Mouse (Mus musculus) heart, embryonic 10.5 days (tissue): ENCODE data around the gene Klhl3. TPM values are rescaled to one million over a fixed set of nuclear protein-coding genes. Genes with fewer than 3 reads are reported as not detected.

Experiments
- DNase-seq: peaks from one replicate; pipeline ENCODE4 v3.0.0-alpha.2; 2017; ENCODE audit warnings: low spot score
- H3K27ac ChIP-seq: fragments of 300-500 bp; sonication (generic); 2 replicates; pipeline ENCODE4 v1.5.1; 2016; ENCODE audit warnings: mild to moderate bottlenecking
- H3K27me3 ChIP-seq: fragments of 300-500 bp; sonication (generic); 2 replicates; pipeline ENCODE4 v1.6.1; 2016; ENCODE audit warnings: mild to moderate bottlenecking; ENCODE audit not compliant: poor library complexity, insufficient read depth, severe bottlenecking
- H3K36me3 ChIP-seq: fragments of 300-500 bp; sonication (generic); 2 replicates; pipeline ENCODE4 v1.6.1; 2016; ENCODE audit warnings: mild to moderate bottlenecking, moderate library complexity
- H3K4me1 ChIP-seq: fragments of 300-500 bp; sonication (generic); 2 replicates; pipeline ENCODE4 v1.6.1; 2016; ENCODE audit warnings: mild to moderate bottlenecking
- H3K4me3 ChIP-seq: fragments of 300-500 bp; sonication (generic); 2 replicates; pipeline ENCODE4 v1.5.1; 2016; ENCODE audit warnings: mild to moderate bottlenecking, moderate library complexity
- H3K9me3 ChIP-seq: fragments of 300-500 bp; sonication (generic); 2 replicates; pipeline ENCODE4 v1.6.1; 2016; ENCODE audit warnings: mild to moderate bottlenecking, moderate library complexity
- WGBS: fragments of 180-500 bp; shearing (Covaris S2); methylation state at CpG from one replicate; pipeline ENCODE4 v1.1.7; 2016; 5-methylcytosine and 5-hydroxymethylcytosine counted together
- polyA plus RNA-seq: library from polyadenylated mRNA; unstranded; fragments of >200 nt; fragmentation: Nextera tagmentation; extraction: Ambion mirVana; gene quantifications from 2 replicates; pipeline ENCODE4 v1.2.1, GENCODE M21; 2016

The Klhl3 gene
- polyA plus RNA-seq, 1 experiment from 2014 or later, result 2.5 TPM

- 0 out of 2 replicates have a peak, but pooled peaks cover 3% of the 10 kb centered on the region for H3K9me3 ChIP-seq
- no peak for DNase-seq
- no peaks in the 10 kb centered on the region for H3K27me3 ChIP-seq
- WGBS, result 50% methylated on average over 7 of the region's 7 CpGs
- H3K4me1 ChIP-seq, result no peaks in the 10 kb centered on the region
- no peak overlapping the region for H3K27ac ChIP-seq
- peaks cover 5% of the 10 kb centered on the region; the same call in 1 of the 2 replicates for H3K36me3 ChIP-seq
- no peak overlapping the region for H3K4me3 ChIP-seq
Measured at GRCm38 (mm10) chr13:58051251-58051650, 62.1 kb downstream of the Klhl3 start.

DNA sequence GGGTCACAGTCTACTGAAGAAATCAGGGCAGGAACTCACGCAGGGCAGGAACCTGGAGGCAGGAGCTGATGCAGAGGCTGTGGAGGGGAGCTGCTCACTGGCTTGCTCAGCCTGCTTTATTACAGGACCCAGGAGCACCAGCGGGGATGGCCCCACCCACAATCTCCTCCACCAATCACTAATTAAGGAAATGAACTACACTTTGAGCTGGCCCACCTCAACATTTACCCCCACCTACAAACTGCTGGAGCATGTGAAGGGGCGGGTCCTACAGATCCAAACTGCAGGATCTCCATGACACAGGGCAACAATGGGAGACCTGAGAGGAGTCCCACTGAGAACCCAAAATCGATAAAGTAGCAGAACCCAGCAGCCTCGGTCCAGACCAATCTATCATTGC, 64.3 kb downstream of the Klhl3 start:
- Histone ChIP-seq H3K4me1 (no peaks in the 10 kb centered on the region), H3K27me3 (no peaks in the 10 kb centered on the region), H3K36me3 (peaks cover 8% of the 10 kb centered on the region; the same call in 1 of the 2 replicates), H3K4me3 (no peak overlapping the region), H3K9me3 (0 out of 2 replicates have a peak, but pooled peaks cover 3% of the 10 kb centered on the region), H3K27ac (no peak overlapping the region)
- no peak for DNase-seq
- WGBS, result 71% methylated on average over 5 of the region's 5 CpGs

GRCm38 (mm10) chr13:58048076-58048475, 65.3 kb downstream of the Klhl3 start:
- DNase-seq, result no peak
- Histone ChIP-seq H3K4me1 (no peaks in the 10 kb centered on the region), H3K4me3 (no peak overlapping the region), H3K9me3 (0 out of 2 replicates have a peak, but pooled peaks cover 3% of the 10 kb centered on the region), H3K36me3 (peaks cover 8% of the 10 kb centered on the region; the same call in 1 of the 2 replicates), H3K27me3 (no peaks in the 10 kb centered on the region), H3K27ac (no peak overlapping the region)
- 73% methylated on average over 3 of the region's 3 CpGs for WGBS

DNA sequence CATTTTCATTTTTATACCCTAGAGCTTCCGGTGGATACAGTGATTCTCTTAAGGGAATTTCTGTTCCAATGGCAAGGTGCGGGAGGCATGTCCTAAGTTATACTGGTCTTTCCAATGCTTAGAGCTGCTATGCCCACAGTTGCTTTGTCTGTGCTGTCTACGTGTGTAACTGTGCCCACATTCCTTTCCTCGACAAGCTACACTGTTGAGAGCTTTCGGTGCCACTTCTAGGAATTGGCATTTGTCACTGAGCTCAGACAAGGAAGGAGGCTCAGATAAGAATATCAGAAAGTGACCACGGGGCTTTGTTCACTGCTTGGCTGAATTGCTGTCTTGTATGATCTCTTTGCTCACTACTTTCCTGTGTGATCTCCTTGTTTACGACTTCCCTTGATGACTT, 67.2 kb downstream of the Klhl3 start:
- no peak for DNase-seq
- Histone ChIP-seq H3K4me3 (no peak overlapping the region), H3K36me3 (peaks cover 8% of the 10 kb centered on the region; the same call in 1 of the 2 replicates), H3K27me3 (no peaks in the 10 kb centered on the region), H3K4me1 (no peaks in the 10 kb centered on the region), H3K9me3 (0 out of 2 replicates have a peak, but pooled peaks cover 3% of the 10 kb centered on the region), H3K27ac (no peak overlapping the region)
- 76% methylated on average over 7 of the region's 7 CpGs for WGBS

GRCm38 (mm10) chr13:58045278-58045677, 68.1 kb downstream of the Klhl3 start:
- no peaks in the 10 kb centered on the region for H3K27me3 ChIP-seq
- WGBS, result 49% methylated on average over 4 of the region's 4 CpGs

GRCm38 (mm10) chr13:58043278-58043677, 70.1 kb downstream of the Klhl3 start:
- peaks cover 8% of the 10 kb centered on the region; the same call in 1 of the 2 replicates for H3K36me3 ChIP-seq
- 89% methylated on average over 8 of the region's 8 CpGs for WGBS
- no peak for DNase-seq
- no peaks in the 10 kb centered on the region for H3K27me3 ChIP-seq
- 0 out of 2 replicates have a peak, but pooled peaks cover 3% of the 10 kb centered on the region for H3K9me3 ChIP-seq
- H3K27ac ChIP-seq, result no peak overlapping the region
- H3K4me3 ChIP-seq, result no peak overlapping the region
- H3K4me1 ChIP-seq, result 0 out of 2 replicates have a peak, but pooled peaks cover 4% of the 10 kb centered on the region

More at GRCm38 (mm10) chr13:58045278-58045677, 68.1 kb downstream of the Klhl3 start:
- no peak for DNase-seq
- H3K27ac ChIP-seq, result no peak overlapping the region
- H3K4me3 ChIP-seq, result no peak overlapping the region
- H3K36me3 ChIP-seq, result peaks cover 8% of the 10 kb centered on the region; the same call in 1 of the 2 replicates
- H3K4me1 ChIP-seq, result no peaks in the 10 kb centered on the region
- H3K9me3 ChIP-seq, result 0 out of 2 replicates have a peak, but pooled peaks cover 3% of the 10 kb centered on the region

DNA sequence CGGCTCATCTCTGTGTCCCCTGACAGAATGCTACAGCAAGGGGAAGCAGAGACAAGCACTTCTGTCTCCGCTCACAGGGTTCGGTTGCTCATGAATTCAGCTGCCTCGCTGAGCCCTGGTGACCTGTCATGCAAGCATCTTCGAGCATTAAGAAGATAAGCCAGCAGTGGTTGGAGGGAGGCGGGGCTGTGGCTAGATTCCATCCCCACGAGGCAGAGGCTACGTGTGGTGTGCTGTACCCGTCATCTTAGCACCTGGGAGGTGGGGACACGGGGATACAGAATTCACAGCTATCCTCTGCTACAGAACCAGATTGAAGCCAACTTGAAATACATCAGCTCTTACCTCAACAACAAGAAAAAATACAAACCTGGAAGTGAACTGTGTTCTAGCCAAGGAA, 73.3 kb downstream of the Klhl3 start:
- Histone ChIP-seq H3K36me3 (peaks cover 2% of the 10 kb centered on the region; the same call in 1 of the 2 replicates), H3K4me1 (peaks cover 11% of the 10 kb centered on the region), H3K9me3 (no peaks in the 10 kb centered on the region), H3K27me3 (no peaks in the 10 kb centered on the region), H3K4me3 (no peak overlapping the region), H3K27ac (no peak overlapping the region)
- no peak for DNase-seq
- 44% methylated on average over 10 of the region's 10 CpGs for WGBS

DNA sequence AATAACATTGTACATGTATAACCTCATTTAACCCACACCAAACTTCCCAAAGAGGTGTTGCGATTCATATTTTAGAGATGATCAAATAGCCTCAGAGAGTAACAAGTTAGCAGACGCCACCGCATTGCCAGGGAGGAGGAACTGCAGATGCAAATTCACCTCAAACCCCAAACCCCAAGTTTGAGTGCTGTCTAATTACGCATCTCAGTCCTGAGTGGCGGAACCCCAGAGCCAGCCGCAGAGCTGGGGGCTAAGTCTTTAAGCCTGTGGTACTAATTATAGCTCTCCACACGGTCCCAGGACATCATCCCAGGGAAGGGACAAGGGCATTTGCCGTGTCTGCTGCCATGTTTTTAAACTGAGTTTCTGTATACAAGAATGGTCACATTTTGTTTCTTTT, 75.9 kb downstream of the Klhl3 start:
- H3K4me1 ChIP-seq, result peaks cover 11% of the 10 kb centered on the region
- no peak for DNase-seq
- 72% methylated on average over 8 of the region's 8 CpGs for WGBS
- H3K9me3 ChIP-seq, result no peaks in the 10 kb centered on the region
- no peaks in the 10 kb centered on the region for H3K27me3 ChIP-seq
- no peak overlapping the region for H3K27ac ChIP-seq
- no peak overlapping the region for H3K4me3 ChIP-seq
- H3K36me3 ChIP-seq, result no peaks in the 10 kb centered on the region; the same call in 1 of the 2 replicates

- no peak for DNase-seq
- WGBS, result 41% methylated on average over 10 of the region's 10 CpGs
- Histone ChIP-seq H3K9me3 (no peaks in the 10 kb centered on the region), H3K27me3 (no peaks in the 10 kb centered on the region), H3K4me1 (peaks cover 11% of the 10 kb centered on the region), H3K4me3 (no peak overlapping the region), H3K36me3 (no peaks in the 10 kb centered on the region), H3K27ac (peak overlapping the region; percentile 37; the same call in 1 of the 2 replicates)
Measured at GRCm38 (mm10) chr13:58035470-58036156, 77.8 kb downstream of the Klhl3 start.

GRCm38 (mm10) chr13:58034985-58035384, 78.4 kb downstream of the Klhl3 start:
- Histone ChIP-seq H3K27ac (no peak overlapping the region), H3K27me3 (no peaks in the 10 kb centered on the region), H3K4me3 (no peak overlapping the region), H3K36me3 (no peaks in the 10 kb centered on the region), H3K4me1 (peaks cover 13% of the 10 kb centered on the region), H3K9me3 (no peaks in the 10 kb centered on the region)
- no peak for DNase-seq
- WGBS, result 88% methylated on average over 3 of the region's 3 CpGs

DNA sequence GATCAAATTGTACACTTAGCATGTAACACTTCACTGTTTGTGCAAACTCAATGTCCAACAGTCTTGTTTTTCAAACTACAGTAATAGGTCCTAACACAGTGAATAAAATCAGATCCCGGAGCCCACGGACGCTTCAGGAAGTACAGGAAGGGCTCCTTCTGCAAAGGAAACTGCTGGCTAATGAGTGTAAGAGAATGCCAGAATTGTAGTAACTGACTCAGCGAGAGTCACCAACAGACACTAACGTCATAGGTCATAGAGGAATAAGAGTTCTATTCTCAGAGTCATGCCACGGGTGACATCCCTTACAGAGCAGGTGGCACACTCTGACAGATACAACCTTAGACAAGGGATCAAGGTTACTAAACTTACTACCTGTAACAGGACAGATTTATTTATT, 78.9 kb downstream of the Klhl3 start:
- H3K4me1 ChIP-seq, result peaks cover 12% of the 10 kb centered on the region
- H3K4me3 ChIP-seq, result no peak overlapping the region
- no peaks in the 10 kb centered on the region for H3K36me3 ChIP-seq
- WGBS, result 71% methylated on average over 6 of the region's 6 CpGs
- no peak overlapping the region for H3K27ac ChIP-seq
- H3K27me3 ChIP-seq, result no peaks in the 10 kb centered on the region
- DNase-seq, result no peak
- no peaks in the 10 kb centered on the region for H3K9me3 ChIP-seq

GRCm38 (mm10) chr13:58031755-58032154, 81.6 kb downstream of the Klhl3 start:
- Histone ChIP-seq H3K4me1 (peaks cover 12% of the 10 kb centered on the region), H3K27me3 (no peaks in the 10 kb centered on the region), H3K27ac (no peak overlapping the region), H3K4me3 (no peak overlapping the region), H3K36me3 (no peaks in the 10 kb centered on the region), H3K9me3 (no peaks in the 10 kb centered on the region)
- no peak for DNase-seq
- 45% methylated on average over 6 of the region's 6 CpGs for WGBS

DNA sequence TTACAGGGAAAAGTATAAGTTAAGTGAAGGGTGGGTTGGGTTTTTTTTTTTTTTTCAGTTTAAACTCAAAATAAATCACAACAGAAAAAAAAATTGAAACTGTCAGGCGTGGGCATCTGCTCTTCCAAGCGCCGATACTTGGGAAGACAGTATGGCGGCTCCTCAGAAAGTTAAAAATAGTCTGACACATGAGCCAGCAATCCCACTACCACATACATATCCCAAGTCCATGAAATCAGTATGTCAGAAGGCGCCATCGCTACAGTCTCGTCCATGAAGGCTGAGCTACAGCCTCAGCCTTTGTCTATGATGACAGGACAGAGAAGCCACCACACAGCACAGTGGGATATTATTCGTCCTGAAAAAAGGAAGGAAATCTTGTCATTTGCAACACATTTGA, 86.3 kb downstream of the Klhl3 start:
- H3K36me3 ChIP-seq, result 0 out of 2 replicates have a peak, but pooled peaks cover 3% of the 10 kb centered on the region
- H3K4me1 ChIP-seq, result peaks cover 19% of the 10 kb centered on the region; the same call in 1 of the 2 replicates
- no peaks in the 10 kb centered on the region for H3K27me3 ChIP-seq
- WGBS, result 81% methylated on average over 8 of the region's 8 CpGs
- no peak overlapping the region for H3K27ac ChIP-seq
- H3K9me3 ChIP-seq, result no peaks in the 10 kb centered on the region
- no peak for DNase-seq
- no peak overlapping the region for H3K4me3 ChIP-seq
